Mouse (Mus musculus) skeletal muscle tissue, adult 2 months (tissue): ENCODE measurements around the gene Lrp3.
A peak's percentile ranks its signal among the peaks of the same experiment; 100 is the strongest.

Experiments used
- DNase-seq: peaks from one replicate; pipeline ENCODE4 v3.0.0-alpha.2; 2012; ENCODE audit warnings: low read depth, low spot score

The Lrp3 gene

GRCm38 (mm10) chr7:35189699-35190098 is 25.6 kb downstream of the Lrp3 start:
- DNase-seq: no peak

- no peak for DNase-seq
These were observed 29.3 kb downstream of the Lrp3 start, which contains the start of gene Slc7a10 for GRCm38 (mm10) chr7:35185889-35186569. TSS of gene Slc7a10 (plus strand) at chr7:35186385.

GRCm38 (mm10) chr7:35184833-35185724 is 30.2 kb downstream of the Lrp3 start:
- no peak for DNase-seq

DNA sequence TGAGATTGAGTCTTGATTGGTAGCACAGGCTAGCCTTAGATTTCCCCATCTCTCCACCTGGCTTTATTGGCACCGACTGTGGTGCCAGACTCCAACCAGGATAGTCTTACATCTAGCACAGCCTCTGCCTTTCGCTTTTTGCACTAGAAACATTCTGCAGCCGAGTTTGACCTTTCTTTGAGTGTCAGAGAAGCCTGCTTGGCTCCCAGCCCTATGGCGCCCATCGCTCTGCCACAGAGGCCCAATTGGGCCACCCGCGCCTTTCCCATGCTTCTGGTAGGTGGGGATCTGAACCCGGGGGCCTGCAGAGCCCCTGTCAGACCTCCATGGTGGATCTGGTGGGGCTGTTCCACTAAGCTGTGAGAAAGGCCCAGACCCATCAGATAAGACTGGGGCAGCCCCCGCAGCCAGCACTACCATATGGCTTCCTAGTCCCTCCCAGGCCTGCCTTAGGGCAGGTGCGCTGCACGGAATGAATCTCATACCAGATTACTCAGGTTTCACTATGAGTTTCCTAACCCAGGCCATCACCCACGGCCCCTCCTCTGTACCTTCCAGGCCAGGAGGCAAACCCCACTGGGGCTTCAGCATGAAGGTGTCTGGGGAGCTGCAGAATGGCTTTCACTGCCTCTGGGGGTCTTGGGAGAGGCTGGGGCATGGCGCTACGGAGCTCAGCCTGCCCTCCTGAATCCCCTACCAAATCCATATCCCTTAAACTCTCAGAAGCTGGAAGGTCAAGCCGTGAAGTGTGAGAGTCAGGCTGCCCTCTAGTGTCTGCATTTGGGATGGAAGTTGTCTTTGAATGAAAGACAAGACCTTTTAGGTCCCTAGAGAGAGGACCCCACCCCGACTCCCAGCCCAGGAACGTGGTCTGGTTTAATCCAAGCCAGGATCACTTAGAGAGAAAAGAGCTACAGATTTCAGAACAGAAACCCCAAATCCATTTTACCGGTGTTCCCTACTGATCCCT is 38.6 kb downstream of the Lrp3 start:
- DNase-seq: no peak

DNA sequence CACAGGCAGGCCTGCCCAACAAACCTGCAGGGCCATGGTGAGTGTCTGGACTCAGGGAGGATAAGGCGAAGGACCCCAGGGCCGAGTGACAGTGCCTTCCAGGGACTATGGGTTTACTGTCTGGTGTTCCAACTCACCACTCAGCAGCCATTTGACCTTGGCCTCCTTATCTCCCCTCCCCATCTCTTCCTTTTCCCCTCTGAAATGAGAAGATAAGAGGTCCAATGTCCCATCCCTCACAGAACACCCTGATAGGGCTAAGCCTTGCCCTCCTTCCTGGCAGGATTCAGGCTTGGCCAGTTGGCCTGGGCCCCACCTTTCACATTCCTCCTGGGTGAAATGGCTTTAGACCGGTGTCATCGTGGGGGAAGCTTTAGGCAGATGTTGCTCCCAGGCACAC is 39.8 kb downstream of the Lrp3 start:
- no peak for DNase-seq

- DNase-seq: no peak
These were observed 42.8 kb downstream of the Lrp3 start for GRCm38 (mm10) chr7:35172519-35172918.

- DNase-seq: peak; percentile 78
These were observed 43.4 kb downstream of the Lrp3 start for GRCm38 (mm10) chr7:35171867-35172382.

DNA sequence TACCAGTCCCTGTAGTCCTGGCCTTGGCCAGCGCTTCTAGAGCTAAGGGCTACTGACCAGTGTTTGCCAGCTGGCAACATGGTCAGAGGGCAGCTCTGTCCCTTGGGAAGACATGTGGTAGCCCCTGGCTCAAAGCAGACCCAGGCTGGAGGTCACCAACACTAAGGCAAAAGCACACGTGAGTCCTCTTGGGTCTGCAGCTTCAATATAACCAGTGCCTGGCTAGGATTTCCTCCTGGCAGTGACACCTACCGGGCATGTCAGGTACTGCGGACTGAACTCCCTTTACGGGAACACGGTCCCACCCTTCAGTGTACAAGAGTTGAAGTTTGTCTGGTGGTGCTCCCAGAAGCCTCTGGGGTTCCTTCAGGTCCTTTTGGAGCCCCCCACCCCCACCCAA is 46.0 kb downstream of the Lrp3 start:
- peak; percentile 88 for DNase-seq

- no peak for DNase-seq
These were observed 47.4 kb downstream of the Lrp3 start for GRCm38 (mm10) chr7:35167925-35168324.

- DNase-seq: no peak
These were observed 48.3 kb downstream of the Lrp3 start for GRCm38 (mm10) chr7:35166988-35167387.

GRCm38 (mm10) chr7:35164131-35164530 is 51.2 kb downstream of the Lrp3 start:
- no peak for DNase-seq

GRCm38 (mm10) chr7:35163600-35163999 is 51.7 kb downstream of the Lrp3 start:
- DNase-seq: no peak

DNA sequence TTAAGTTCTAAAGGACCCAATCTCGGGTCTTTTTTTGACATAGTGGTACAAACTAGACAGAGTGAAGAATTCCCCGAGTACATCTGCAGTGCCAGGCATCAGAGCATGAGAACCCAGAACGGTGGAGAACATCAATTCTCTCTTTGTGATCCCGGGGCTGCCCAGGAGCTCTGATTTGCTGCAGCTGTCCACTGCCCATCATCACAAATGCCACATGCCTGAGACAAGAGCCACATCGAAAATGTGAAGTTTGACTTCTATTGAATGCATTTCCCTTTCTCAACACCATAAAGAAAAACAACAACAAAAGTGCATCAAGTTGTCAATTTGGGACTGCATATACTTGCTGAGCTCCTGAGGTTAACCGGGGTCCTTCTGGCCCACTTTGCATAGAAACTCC is 52.9 kb downstream of the Lrp3 start:
- DNase-seq: no peak

DNA sequence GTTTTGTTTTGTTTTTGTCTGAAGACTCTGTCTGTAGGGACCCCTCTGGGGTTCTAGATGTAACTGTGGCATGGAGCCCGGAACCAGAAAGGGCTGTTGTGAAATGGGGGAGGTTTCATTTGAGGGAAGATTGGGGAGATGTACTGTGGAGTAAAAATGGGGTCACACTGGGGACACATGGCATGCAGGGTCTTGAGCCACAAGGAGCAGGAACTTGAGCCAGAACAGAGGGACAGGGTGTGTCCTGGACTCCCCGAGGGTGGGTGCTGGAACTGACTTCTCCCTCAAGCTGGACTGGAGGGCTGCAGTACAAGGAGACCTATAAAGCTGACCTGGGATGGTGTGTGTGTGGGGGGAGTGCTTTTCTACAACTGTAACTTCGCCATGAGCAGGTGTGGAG is 57.8 kb downstream of the Lrp3 start:
- no peak for DNase-seq

- DNase-seq: no peak
These were observed 58.5 kb downstream of the Lrp3 start for GRCm38 (mm10) chr7:35156561-35157477.

DNA sequence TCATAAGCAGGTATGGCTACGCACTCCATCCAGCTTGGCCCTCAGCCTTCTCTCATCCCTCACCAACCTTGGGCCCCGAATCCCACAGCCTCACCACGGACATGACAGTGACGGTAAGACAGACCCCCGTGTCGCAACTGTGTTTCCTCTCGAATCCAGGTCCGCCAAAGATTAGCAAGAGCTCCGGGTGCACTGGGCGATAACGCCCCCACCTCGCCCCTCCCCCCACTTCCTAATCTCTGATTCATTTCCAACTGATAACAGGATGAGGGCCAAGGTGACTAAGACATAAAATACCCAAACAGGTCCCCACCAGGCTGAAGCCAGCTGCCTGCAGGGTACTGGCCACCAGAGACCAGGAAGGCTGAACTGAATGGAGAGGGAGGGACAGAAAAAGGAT is 60.8 kb downstream of the Lrp3 start:
- DNase-seq: no peak

DNA sequence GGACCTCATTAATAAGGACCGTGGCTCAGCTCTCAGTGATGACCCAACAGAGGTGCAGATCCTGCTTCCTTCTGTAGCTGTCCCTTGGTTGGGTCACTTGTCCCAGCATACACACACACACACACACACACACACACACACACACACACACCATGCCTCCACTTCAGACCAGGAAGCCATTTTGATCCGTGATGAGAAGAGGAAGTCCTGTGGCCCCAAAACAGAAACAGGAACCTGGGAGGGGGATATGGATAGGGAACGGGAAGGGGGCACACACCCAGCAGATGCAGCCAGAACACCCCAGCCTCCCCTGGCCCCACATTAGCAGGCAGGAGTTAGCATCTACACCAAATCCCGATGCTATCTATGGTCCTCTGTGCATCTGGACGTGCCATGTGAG is 64.4 kb downstream of the Lrp3 start:
- no peak for DNase-seq
